Mouse (Mus musculus) gonadal fat pad, adult 2 months (tissue): ENCODE data around the gene Coasy. TPM values are rescaled to one million over a fixed set of nuclear protein-coding genes. Genes with fewer than 3 reads are reported as not detected.

Experiments
- DNase-seq: peaks from one replicate; pipeline ENCODE4 v3.0.0-alpha.2; 2012; ENCODE audit warnings: low read depth
- polyA plus RNA-seq: library from polyadenylated mRNA; depleted of rRNA; stranded (reverse); fragments of >200 nt; gene quantifications from 2 replicates; pipeline ENCODE4 v1.2.3, GENCODE M21; 2012; rRNA removed

Coasy gene
- polyA plus RNA-seq, result 62.6 and 70.1 TPM in 2 replicates

- no peak for DNase-seq
Observed at GRCm38 (mm10) chr11:101082208-101083082, at the start of gene Coasy. Coasy (plus strand) TSS chr11:101082565.

- no peak for DNase-seq
Observed at GRCm38 (mm10) chr11:101033856-101034500, 48.4 kb upstream of the Coasy start.

- DNase-seq, result no peak
Observed at GRCm38 (mm10) chr11:101034614-101035327, 47.6 kb upstream of the Coasy start.

GRCm38 (mm10) chr11:101035328-101035695 is 47.1 kb upstream of the Coasy start:
- no peak for DNase-seq

GRCm38 (mm10) chr11:101037795-101038194 is 44.6 kb upstream of the Coasy start:
- DNase-seq, result no peak

GRCm38 (mm10) chr11:101045826-101046225 is 36.5 kb upstream of the Coasy start:
- DNase-seq, result no peak

- no peak for DNase-seq
Observed at GRCm38 (mm10) chr11:101046440-101046839, 35.9 kb upstream of the Coasy start.

GRCm38 (mm10) chr11:101047502-101047901 is 34.9 kb upstream of the Coasy start:
- no peak for DNase-seq

GRCm38 (mm10) chr11:101050359-101050758 is 32.0 kb upstream of the Coasy start:
- DNase-seq, result no peak

GRCm38 (mm10) chr11:101051051-101051493 is 31.3 kb upstream of the Coasy start:
- DNase-seq, result no peak

- DNase-seq, result no peak
Observed at GRCm38 (mm10) chr11:101051617-101052016, 30.7 kb upstream of the Coasy start.

- no peak for DNase-seq
Observed at GRCm38 (mm10) chr11:101052751-101053473, 29.5 kb upstream of the Coasy start.

GRCm38 (mm10) chr11:101053974-101054373 is 28.4 kb upstream of the Coasy start:
- DNase-seq, result no peak

- no peak for DNase-seq
Observed at GRCm38 (mm10) chr11:101055418-101055817, 26.9 kb upstream of the Coasy start.

GRCm38 (mm10) chr11:101056885-101057284 is 25.5 kb upstream of the Coasy start:
- DNase-seq, result no peak

GRCm38 (mm10) chr11:101057860-101058259 is 24.5 kb upstream of the Coasy start:
- no peak for DNase-seq

- no peak for DNase-seq
Observed at GRCm38 (mm10) chr11:101058726-101059125, 23.6 kb upstream of the Coasy start.

GRCm38 (mm10) chr11:101059473-101059872 is 22.9 kb upstream of the Coasy start:
- DNase-seq, result no peak

- DNase-seq, result no peak
Observed at GRCm38 (mm10) chr11:101060126-101060525, 22.2 kb upstream of the Coasy start.

- DNase-seq, result no peak
Observed at GRCm38 (mm10) chr11:101061049-101061448, 21.3 kb upstream of the Coasy start.

- no peak for DNase-seq
Observed at GRCm38 (mm10) chr11:101062165-101062884, 20.0 kb upstream of the Coasy start.
